Mouse (Mus musculus) layer of hippocampus, postnatal 14 days (tissue): ENCODE results near the gene Ccdc141. TPM values are rescaled to one million over a fixed set of nuclear protein-coding genes. Genes with fewer than 3 reads are reported as not detected.

Experiments
- DNase-seq, 2 experiments: peaks; one replicate each; pipeline ENCODE4 v3.0.0; 2021 to 2022; ENCODE audit warnings: low spot score in 2 of 2, mixed read lengths in 1 of 2
- total RNA-seq, 2 experiments: library from RNA; stranded (reverse); gene quantifications; 2 replicates each; pipeline ENCODE4 v1.2.3; 2021

The Ccdc141 gene
- total RNA-seq, 2 experiments from 2014 or later: 41.1 to 43.3 TPM

DNA sequence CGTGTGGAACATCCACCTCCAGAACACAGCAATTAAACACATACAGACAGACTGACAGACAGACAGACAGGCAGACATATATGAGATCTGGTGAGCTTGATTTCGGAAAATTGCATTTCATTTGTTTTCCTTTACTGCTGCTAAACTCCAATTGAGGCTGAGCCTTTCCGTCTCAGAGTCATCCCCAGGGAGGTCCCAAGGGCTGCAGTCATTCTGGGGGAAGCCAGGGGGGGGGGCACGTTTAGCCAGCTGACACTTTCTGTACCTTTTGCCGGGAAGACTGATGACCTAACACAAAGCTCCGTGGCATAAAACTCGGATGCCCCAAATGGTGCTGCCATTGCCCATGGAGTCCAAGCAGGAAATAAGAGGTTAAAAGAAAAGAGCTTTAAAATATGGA, 5.0 kb upstream of the Ccdc141 start:
- no peak for DNase-seq

DNA sequence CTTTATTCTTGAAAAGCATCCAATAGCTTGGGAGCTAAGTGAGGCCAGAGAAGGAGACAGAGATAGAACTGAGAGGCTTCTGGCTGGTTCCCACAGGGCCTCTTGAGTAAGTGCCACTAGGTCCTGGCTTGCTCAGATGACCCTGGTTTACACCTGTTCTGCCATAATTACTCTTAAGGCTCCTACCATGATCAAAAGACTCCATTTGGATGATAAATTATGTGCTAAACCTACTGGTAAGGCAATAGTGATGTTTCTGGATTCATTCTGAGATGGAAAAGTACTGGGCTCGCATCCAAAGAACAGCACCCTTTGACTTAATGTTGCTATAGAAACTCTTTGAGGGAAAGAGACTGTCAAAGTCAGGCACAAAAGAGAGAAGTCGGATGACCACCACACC, 3.9 kb upstream of the Ccdc141 start:
- no peak for DNase-seq

DNA sequence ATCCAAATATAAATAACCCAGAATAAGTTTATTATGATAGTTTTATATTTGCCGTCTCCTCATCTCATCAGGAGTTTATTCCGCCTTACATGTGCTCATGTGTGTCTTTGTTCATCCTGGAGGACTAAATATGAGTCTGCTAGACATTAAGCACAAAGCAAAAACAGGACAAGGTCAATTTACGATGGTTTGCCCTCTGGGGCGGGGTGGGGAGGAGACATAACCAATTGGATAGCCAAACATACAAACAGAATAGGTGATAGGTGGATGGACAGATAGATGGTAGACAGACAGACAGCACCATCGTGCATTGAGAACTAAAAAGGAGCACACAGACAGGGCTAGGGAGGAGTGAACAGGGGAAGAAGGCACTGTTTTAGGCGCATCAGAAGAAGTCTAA, 3.4 kb upstream of the Ccdc141 start:
- no peak for DNase-seq

DNA sequence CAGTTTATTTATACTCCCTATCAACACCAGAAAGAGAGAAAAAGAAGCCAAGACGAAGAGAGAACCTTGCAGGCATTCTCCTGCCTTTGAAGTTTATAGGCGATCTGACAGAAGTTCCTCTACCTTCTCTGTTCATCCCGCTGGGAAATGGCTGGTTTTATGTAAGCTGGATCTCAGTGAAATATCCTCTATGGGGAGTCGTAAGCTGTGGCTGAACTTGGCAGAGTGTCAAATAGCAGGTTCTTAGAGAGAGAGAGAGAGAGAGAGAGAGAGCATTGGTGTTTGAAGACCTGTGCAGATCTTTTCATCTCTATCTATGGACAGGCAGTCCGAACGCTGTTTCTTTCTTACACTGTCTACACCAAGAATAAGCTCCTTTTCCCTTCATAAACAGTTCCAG, 2.9 kb upstream of the Ccdc141 start:
- DNase-seq: no peak

DNA sequence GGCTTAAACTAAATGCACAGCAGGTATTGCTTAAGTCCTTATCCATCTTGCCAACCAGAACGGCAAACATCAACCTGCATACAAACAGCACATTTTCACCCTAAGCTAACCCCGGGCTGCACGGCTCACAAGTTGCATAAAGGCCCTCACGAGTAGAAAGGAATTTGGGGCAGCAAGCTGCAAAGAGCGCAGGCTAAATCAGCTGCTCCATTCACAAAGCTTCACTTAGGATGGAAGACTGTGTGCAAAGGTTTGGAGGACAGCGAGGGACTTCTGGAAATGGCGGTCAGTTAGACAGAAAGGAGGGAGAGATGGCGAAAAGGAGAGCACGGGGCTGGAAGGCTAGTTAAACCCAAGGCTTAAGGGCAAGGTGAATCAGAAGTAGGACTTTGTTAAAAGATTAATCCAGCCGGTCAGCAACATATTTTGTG, 1.8 kb upstream of the Ccdc141 start:
- DNase-seq: peak; percentile 15 to 36

DNA sequence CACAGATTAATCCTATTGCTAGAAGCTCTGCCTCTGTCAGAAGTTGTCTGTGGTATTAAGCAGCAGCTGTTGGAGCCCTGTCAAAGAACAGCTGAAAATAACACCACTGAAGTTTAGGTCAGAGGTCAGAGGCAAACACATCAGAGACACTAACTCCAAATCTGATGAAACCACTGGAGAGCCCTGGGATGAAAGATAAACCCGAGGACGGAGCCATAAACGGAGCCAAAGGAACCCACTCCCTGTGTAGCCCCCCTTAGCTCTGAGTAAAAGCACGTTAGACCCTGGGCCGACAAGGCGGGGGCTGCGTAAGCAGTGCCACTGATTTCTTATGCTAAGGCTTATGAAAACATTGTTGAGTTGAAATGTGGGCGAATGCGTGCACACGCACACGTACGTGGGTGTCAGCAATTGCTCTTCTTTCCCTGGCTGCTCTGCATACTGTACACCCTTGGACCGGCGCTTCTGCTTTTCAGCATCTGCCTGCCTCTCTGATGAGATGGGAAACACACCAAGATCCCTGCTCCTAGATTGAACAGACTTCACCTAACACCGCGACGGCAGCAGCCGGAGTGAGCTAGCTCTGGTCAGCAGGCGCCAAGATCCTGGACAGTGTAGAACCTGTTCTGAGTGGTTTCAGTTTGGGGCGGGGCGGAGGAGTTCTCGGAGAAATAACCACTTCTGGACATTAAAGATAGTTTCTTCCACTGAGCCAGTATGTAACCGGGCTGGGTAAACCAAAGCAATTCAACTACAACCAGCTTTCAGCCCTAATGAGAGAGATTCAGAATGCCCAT, 1.2 kb upstream of the Ccdc141 start:
- peak; percentile 13 to 21 for DNase-seq

DNA sequence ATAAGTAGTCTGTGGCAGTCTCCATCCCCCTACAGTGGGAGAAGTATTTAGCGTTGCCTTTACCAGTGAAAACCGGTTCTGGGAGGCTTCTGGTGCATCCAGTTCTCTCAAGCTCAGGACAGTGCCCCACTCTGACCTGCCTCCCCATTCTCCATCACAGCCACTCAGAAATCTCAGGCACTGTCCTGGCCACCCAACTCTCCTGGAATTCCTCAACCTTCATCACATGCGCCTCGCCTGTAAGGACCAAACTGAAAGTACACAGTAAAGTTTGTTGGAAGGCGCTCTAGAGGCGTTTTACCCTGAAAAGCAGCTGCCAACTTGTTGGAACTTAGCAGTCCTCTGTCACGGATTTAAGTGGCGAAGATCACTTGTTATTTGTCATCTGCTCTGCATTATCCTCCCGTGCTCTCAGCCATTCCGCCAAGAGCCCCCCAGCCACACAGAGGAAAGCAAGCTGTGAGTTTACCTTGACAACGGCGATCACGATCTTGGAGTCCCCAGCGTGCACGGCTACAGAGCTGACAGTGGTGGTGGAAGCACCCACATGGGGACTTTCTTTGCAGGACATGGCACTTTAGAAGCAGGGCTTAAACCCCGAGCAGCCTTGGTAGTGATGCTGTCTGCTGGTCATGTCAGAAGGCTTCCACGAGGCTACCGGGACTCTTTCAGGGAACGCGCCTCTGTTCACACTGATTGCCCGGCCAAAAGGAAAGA, 362 bp downstream of the Ccdc141 start:
- peak in 1 of 2 experiments; percentile 25 for DNase-seq

DNA sequence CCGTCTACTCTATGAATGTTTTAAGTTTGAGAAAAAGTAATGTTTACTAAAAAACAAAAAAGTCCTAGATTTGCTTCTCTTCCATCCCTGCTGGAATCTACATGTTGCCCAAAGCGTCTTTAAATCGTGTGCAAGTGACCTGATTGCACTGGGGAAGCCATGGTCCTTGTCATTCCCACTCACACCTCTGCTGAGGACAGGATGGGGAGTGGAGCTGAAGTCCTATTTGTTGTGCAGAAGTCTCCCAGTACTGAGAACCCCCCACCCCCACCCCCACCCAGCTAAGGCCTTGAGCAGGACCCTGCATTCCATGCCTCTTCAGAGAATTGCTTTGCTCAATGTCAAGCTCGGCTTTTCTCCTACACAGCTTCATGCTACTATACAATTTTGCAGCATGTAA, 1.2 kb downstream of the Ccdc141 start:
- DNase-seq: no peak

DNA sequence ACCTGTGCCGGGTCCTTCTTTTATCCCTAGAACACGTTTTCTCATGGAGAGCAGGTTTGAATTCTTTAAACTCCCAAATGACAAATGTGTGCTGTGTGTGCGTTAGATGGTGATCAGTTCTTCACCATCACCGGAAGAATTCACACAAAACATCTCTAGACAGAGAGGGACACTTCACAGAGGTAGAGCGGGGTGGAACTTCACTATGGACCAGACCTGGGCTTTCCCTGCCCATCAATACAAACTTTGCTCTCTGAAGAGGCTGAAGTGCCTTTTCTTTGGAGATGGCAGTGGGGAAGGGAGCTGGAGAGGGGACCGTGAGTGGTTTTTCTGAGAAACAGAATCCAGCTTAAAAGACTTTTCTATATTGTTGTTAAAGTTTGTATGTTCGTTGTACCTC, 1.7 kb downstream of the Ccdc141 start:
- no peak for DNase-seq

DNA sequence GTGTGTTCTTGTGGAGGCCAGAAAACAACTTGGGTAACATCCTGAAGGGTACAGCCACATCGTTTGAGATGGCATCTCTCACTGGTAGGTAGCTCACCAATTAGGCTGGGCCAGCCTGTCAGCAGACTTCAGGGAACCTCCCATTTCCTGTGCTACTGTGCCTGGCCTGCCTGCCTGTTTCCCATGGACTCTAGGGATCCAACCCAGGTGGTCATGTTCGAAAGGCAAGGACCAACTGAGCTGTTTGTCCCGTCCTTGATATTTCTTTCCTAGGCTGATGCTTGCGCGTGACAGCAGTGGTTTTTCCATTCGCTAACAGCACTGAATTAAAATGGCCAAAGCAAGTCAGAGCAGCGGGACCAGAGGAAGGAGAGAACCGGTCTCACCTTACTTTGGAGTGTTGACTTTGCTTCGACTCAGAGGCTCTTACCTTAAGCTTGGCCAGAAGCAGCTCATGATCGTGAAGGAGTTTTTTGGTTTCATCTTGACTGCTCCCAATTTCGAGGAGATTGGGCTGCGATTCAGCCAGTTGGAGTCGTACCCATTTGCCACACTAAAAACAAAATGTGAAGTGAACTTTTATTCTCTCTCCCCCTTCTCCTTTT, 2.3 kb downstream of the Ccdc141 start:
- no peak for DNase-seq

DNA sequence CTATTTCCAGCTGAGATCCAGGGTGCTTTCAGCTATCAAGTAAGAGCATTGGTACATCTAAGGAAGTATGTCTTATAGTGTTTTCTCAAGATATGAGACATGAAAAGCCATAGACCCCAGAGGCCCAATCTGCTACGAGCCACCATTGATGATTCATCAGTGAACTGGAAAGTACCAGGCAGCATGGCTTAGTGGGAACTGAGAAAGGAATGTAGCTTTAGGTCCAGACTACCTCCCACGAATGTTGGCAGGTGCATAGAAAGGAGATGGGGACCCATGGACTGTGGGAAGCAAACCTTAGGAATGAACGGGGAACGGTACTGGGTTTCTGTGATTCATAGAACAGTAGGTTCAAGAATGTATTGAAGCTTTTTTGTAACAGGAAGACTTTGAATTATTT, 4.1 kb downstream of the Ccdc141 start:
- no peak for DNase-seq

DNA sequence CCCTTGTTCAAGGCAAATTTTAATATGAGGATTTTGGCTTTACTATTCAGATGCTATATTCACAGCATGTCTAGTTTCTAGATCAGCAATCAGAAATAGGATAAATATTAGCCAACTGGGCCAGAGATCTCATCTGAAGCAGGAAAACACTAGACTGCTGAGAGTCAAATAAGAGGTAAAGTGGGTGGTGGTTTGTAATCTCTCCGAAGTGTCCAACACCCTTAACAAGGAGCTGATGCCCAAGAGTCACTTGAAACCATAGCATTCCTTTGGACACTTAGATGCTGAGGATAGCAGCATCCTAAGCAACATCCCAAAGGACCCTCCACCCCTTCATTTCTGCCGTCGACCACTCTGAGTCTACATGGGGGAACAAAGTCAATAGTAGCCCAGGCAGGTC, 5.8 kb downstream of the Ccdc141 start:
- no peak for DNase-seq

DNA sequence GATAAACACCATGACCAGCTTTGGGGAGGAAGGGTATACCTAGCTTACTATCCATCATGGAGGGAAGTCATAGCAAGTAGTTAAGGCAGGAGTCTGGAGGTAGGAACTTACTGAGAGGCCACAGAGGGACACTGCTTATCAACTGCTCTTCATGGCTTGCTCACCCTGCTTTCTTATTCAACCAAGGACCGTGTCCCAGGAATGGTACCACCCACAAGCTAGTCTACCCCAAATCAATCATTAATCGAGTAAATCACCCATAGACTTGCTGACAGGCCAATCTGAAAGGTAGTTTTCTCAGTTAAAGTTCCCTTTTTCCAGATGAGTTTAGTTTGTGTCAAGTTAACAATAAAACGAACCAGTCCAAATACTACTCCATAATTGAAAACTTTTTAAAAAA, 7.1 kb downstream of the Ccdc141 start:
- no peak for DNase-seq

DNA sequence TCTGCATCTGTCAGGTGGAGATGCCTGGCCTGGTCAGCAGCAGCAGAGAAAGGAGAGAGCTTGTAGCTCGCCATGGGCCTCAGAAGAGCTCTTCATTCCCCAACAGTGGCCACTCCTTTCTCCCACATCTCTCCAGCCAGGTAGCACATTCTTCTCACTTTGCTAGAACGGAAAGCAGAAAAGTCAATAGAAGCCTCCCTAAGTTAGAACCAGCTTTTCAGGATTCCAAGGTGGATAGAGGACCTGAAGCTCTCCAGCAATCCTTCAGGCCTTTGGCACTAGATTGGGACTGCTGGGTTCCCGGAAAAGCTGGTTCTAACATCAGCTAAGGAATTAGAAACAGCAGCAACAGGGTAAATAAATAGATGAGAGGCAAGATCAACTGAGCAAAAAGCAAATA, 8.3 kb downstream of the Ccdc141 start:
- no peak for DNase-seq

DNA sequence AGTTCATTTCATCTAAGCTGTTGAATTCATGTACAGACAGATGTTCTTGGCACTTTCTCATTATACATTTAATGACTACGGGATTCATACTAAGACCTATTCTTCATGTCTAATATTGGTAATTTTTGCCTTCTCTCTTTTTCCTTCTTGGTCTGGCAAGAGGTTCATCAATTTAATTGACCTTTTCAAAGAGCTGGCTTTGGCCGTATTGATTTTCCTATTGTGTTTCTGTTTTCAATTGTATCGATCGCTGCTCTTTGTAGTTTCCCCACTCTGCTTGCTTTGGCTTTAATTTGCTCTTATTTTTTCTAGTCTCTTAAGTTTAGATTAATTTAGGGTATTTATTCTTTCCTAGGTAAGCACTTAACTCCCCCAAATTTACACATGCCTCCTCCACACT, 12.9 kb downstream of the Ccdc141 start:
- DNase-seq: no peak

DNA sequence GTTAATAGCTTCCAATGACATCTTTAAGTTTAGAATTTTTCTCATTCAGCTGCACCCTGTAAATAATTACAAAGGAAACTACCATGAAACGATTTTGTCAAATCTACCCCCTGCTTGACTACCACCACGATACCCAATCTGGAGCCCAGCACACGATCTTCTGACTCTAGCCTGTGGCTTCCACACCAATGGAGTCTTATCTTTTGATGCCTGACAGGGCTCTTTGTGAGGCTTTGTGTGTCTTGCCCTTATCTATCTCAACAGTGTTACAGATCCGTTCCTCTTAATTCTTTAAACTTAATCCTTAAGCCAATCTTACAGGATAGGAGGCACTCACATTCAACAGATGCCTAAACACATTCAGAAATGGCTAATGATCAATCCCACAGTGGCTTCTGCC, 16.4 kb downstream of the Ccdc141 start:
- no peak for DNase-seq

DNA sequence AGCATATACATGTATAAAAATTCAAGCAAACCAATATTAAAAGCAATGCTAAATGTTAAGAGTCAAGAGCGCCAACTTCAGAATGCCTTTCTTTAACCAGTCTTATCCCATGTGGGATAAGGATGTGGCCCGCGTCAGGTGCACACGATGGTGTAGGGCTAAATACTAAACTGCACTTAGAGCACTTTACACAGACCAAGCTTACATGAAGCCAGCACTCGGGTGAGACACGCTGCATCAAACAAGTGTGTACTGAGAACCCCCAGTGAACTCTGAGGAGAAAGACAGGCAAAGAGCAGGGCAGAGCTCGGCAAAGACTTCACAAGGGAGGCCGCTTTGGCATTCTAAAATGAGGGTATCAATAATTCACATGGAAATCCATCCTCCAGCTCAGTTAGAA, 19.2 kb downstream of the Ccdc141 start:
- DNase-seq: no peak

DNA sequence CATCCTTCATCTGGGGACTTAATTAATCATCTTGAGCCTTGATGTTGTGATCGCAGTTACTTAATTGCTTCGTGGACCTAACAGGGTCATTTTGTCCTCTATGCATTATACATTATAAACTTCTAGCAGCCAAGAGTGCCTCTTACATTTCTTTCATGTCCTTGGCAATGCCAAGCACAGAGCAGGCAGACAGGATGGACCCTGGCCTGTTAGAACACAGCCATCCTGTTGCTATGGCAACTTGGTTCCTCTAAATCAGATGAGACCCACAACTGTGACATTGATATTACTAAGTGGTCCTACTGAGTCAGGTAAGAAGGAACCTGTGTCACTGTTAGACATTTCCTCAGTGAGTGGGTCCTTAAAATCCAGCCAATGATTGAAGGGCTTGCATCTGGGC, 20.9 kb downstream of the Ccdc141 start:
- no peak for DNase-seq

DNA sequence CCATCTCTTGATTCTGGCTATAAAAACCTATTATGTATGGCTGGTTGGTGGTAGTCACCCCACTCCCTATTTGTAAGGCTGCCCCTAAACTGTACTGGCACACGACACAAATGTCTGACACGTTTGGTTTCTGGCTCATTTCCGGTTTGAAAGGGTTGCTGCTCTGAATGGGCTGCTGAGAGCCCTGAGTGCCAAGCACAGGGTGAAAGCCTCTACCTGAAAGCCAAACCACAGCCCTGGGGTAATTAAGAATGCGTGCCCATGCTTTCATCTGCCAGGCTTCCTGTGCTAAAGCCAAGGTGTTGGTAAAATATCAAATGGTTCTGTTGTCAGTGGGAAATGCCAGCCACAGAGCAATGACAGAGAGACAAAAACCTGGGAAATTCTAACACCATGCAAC, 22.2 kb downstream of the Ccdc141 start:
- peak in 1 of 2 experiments; percentile 59 for DNase-seq

DNA sequence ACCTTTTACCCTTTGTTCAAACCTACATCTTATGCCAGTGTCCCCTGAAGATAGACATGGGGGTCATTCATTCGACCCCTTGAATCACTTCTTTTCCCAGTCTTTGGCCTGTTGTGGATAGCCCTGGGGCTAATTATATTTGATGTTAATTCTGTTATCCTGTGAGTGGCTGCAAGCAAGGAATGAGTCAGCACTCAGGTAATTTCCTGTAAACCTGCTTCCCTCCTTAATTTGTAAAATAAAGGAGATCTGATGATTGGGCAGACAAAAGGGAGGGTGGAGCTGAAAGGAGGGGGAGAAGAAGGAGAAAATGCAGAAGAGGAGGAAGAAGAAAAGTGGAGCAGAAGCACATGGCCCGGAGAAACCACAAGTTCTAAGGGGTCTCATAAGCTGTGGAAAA, 23.5 kb downstream of the Ccdc141 start:
- DNase-seq: no peak

DNA sequence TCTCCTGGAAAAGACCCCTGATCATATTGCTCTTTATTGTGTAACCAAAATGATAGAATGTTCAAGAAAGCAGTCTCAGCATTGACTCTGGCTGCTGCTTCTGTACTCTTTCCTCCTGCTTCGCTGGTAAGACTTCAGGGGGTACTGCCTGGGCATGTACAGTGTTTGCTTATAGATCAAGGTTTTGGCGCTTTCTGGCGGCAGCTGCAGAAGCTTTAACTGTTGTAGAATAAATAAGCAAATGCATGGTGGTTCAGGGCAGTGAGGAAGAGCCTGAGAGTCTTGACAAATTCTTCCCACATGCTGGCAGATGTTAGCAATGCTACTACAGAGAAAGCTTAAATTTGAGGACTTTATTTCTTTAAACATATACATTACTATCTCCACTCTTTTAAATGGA, 24.1 kb downstream of the Ccdc141 start:
- DNase-seq: no peak

DNA sequence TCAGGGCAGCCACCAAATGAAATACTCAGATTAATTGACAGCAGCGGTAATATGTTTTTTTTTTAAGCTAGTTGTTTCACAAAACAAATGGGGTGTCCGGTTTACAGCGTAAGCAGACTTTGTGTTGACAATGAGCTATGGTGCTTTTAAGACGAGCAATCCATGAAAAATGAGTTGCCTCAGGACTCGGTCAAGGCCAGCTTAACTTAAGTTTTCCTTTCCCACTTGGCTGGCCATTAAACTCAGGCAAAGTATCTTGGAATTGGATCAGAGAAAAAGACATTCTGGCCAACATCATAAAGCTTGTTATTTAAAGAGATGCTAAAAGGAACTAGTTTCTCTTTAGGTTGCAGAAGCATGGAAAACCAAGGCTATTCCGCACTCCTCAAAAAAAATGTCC, 26.9 kb downstream of the Ccdc141 start:
- DNase-seq: no peak
